Mouse (Mus musculus): ENCODE measurements around the gene Rgcc. TPM values are rescaled to one million over a fixed set of nuclear protein-coding genes. Genes with fewer than 3 reads are reported as not detected.

Rgcc gene
- total and polyA plus RNA-seq, 3 experiments: 2.2 to 5.2 (median 2.3) TPM

GRCm38 (mm10) chr14:79294051-79294814 is 7.2 kb downstream of the Rgcc start:
- no peaks in the 10 kb centered on the region for H3K9me3 ChIP-seq (replicated peaks; ENCODE audit: low read length)
- peaks cover 7% of the 10 kb centered on the region for H3K27me3 ChIP-seq (replicated peaks)
- no peaks in the 10 kb centered on the region for H3K79me2 ChIP-seq (replicated peaks; ENCODE audit: control insufficient read depth, extremely low read depth, insufficient read depth, poor library complexity, severe bottlenecking)
- dilution Hi-C loops (cut with MboI; ENCODE audit: extremely low pct_ligation_motif_present, extremely low pct_unique_long_range_greater_than_20kb, low sequenced_read_pairs): no loop called here
- H3K4me2 ChIP-seq (ENCODE audit: insufficient read depth, low read depth, poor library complexity, severe bottlenecking): peak overlapping the region; percentile 69
- H3K36me3 ChIP-seq (replicated peaks in 1 of 2; ENCODE audit: control insufficient read depth in 1 of 2, insufficient read depth in 1 of 2, low read length in 1 of 2): no peaks in the 10 kb centered on the region
- TF ChIP-seq ZNF384 (IDR thresholded peaks at IDR 0.05; ENCODE audit: low read depth, low read length) (peak; percentile 68; the same call in 1 of the 2 replicates), ETS1 (conservative IDR thresholded peaks at IDR 0.05; ENCODE audit: low read depth, low read length) (no peak)
- peak overlapping the region; percentile 24; the same call in 1 of the 2 replicates for H3K9ac ChIP-seq (ENCODE audit: insufficient read depth, low read depth)
- no peak overlapping the region for H3K27ac ChIP-seq (ENCODE audit: insufficient read depth, low read depth)
- H3K4me1 ChIP-seq (ENCODE audit: control insufficient read depth in 1 of 2, insufficient read depth in 2 of 2): peaks cover 11 to 56% of the 10 kb centered on the region in 2 experiments
- no peak for DNase-seq (ENCODE audit: extremely low read depth)
- H3K4me3 ChIP-seq (replicated peaks in 1 of 3; ENCODE audit: low read depth in 2 of 3, low read length in 2 of 3, poor library complexity in 1 of 3): no peak overlapping the region
- in situ Hi-C loops (cut with MboI; ENCODE audit: low pct_ligation_motif_present, low pct_unique_long_range_greater_than_20kb, low sequenced_read_pairs): no loop called here

- no peak overlapping the region for H3K27ac ChIP-seq (ENCODE audit: insufficient read depth, low read depth)
- peak; percentile 58 for DNase-seq (ENCODE audit: extremely low read depth)
- peak overlapping the region in 1 of 3 experiments; percentile 27 for H3K4me3 ChIP-seq (replicated peaks in 1 of 3; ENCODE audit: low read depth in 2 of 3, low read length in 2 of 3, poor library complexity in 1 of 3)
- H3K4me2 ChIP-seq (ENCODE audit: insufficient read depth, low read depth, poor library complexity, severe bottlenecking): peak overlapping the region; percentile 69
- TF ChIP-seq TCF12 (IDR thresholded peaks at IDR 0.05; ENCODE audit: low read depth, low read length) (peak; percentile 50; the same call in 1 of the 2 replicates), POLR2AphosphoS2 (IDR thresholded peaks at IDR 0.05; ENCODE audit: low read depth, low read length) (no peak), EP300 (IDR thresholded peaks at IDR 0.05; ENCODE audit: low read length) (peak; percentile 45; the same call in 1 of the 2 replicates), MAZ (IDR thresholded peaks at IDR 0.05; ENCODE audit: low read depth, low read length) (peak; percentile 66), RCOR1 (conservative IDR thresholded peaks at IDR 0.05; ENCODE audit: low read depth, low read length) (0 out of 2 replicates have a peak, but pooled peaks have one; percentile 19), JUN (IDR thresholded peaks at IDR 0.05; ENCODE audit: insufficient read depth, low read depth, low read length) (no peak), MEF2A (IDR thresholded peaks at IDR 0.05; ENCODE audit: borderline replicate concordance, low read depth, low read length) (peak; percentile 15; the same call in 1 of the 2 replicates), NELFE (IDR thresholded peaks at IDR 0.05; ENCODE audit: low read depth, low read length) (no peak), BHLHE40 (IDR thresholded peaks at IDR 0.05; ENCODE audit: low read depth, low read length) (no peak), USF2 (conservative IDR thresholded peaks at IDR 0.05; ENCODE audit: low read depth, low read length) (no peak), ZNF384 (IDR thresholded peaks at IDR 0.05; ENCODE audit: low read depth, low read length) (no peak), SIN3A (IDR thresholded peaks at IDR 0.05; ENCODE audit: low read length) (0 out of 2 replicates have a peak, but pooled peaks have one; percentile 29), ELF1 (IDR thresholded peaks at IDR 0.05; ENCODE audit: low read depth, low read length) (peak; percentile 70)
- in situ Hi-C loops (cut with MboI; ENCODE audit: low pct_ligation_motif_present, low pct_unique_long_range_greater_than_20kb, low sequenced_read_pairs) (no loop called here), dilution Hi-C loops (cut with MboI; ENCODE audit: extremely low pct_ligation_motif_present, extremely low pct_unique_long_range_greater_than_20kb, low sequenced_read_pairs) (no loop called here)
- H3K9ac ChIP-seq (ENCODE audit: insufficient read depth, low read depth): no peak overlapping the region; the same call in 1 of the 2 replicates
- H3K79me2 ChIP-seq (replicated peaks; ENCODE audit: control insufficient read depth, extremely low read depth, insufficient read depth, poor library complexity, severe bottlenecking): no peaks in the 10 kb centered on the region
- H3K9me3 ChIP-seq (replicated peaks; ENCODE audit: low read length): no peaks in the 10 kb centered on the region
- peaks cover 2% of the 10 kb centered on the region for H3K27me3 ChIP-seq (replicated peaks)
- H3K36me3 ChIP-seq (replicated peaks in 1 of 2; ENCODE audit: control insufficient read depth in 1 of 2, insufficient read depth in 1 of 2, low read length in 1 of 2): no peaks in the 10 kb centered on the region
- peaks cover 13 to 55% of the 10 kb centered on the region in 2 experiments for H3K4me1 ChIP-seq (ENCODE audit: control insufficient read depth in 1 of 2, insufficient read depth in 2 of 2)
These were observed 8.2 kb downstream of the Rgcc start for GRCm38 (mm10) chr14:79293119-79293780.
